ENCODE assay signal across 33 mouse cellular contexts in the genomic region with DNA sequence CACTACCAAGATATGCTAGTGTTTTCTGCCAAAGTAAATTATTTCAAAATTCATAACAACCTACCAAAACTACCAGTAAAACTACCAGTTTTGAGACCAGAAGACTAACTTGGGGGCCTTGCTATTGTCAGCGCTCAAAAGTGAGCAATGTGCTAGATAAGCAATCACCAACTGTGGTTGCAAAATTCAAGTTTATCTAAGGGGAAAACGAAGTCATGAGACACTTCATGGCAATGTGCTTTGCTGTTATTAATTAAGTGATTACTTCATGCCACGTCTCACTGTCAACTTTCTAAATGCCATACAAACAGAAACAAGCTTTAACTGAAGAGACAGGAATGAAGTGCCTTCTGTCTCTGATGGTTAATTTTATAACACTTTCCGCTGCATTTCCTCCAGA. TPM values are rescaled to one million over a fixed set of nuclear protein-coding genes. Genes with fewer than 3 reads are reported as not detected.
A peak's percentile ranks its signal among the peaks of the same experiment; 100 is the strongest.
DNase-seq lines count a peak whose midpoint lies in the region; ATAC-seq and TF ChIP-seq lines count a peak whose summit lies in the region.
"Had no signal": no experiment of that assay in that cellular context is flagged by ENCODE, and none has a peak within 500 bp of the region (broad histone marks: within the 10 kb centered on the region; RNA-seq: fewer than 3 reads in every experiment).

A gene (plus strand): TSS at position 235 of the 400 bp plus-strand sequence.

- 84% methylated on average over 4 of the region's 4 CpGs for WGBS in midbrain, embryonic 11.5 days
- WGBS in midbrain, embryonic 13.5 days: 82% methylated on average over 4 of the region's 4 CpGs

- no peaks in the 10 kb centered on the region for H3K27me3 ChIP-seq in midbrain, embryonic 11.5 days (ENCODE audit: control insufficient read depth, insufficient read depth, low read length)
- no peaks in the 10 kb centered on the region for H3K27me3 ChIP-seq in midbrain, embryonic 13.5 days
- H3K27me3 ChIP-seq: CH12.LX; heart, embryonic 13.5 days; megakaryocyte, embryonic 14.5 days had no signal

- no peak for TF ChIP-seq POLR2A in embryonic fibroblast, embryonic 13.5 days (IDR thresholded peaks at IDR 0.05; ENCODE audit: low read depth, low read length)

- no peak within 1 kb of the TSS for H3K27ac ChIP-seq in midbrain, embryonic 11.5 days (ENCODE audit: low read depth, low read length)
- no peak within 1 kb of the TSS for H3K27ac ChIP-seq in midbrain, embryonic 13.5 days
- peak within 1 kb of the TSS; percentile 39; the same call in 1 of the 2 replicates for H3K27ac ChIP-seq in embryonic fibroblast, embryonic 13.5 days (ENCODE audit: insufficient read depth, low read length)
- H3K27ac ChIP-seq: heart, embryonic 13.5 days; kidney, postnatal 0 days; left cerebral cortex, adult 2 months; stomach, postnatal 0 days had no signal

- ATAC-seq in midbrain, embryonic 11.5 days (ENCODE audit: low FRiP score): no peak
- ATAC-seq in midbrain, embryonic 13.5 days: no peak
- peak; percentile 74 for ATAC-seq in megakaryocyte-erythroid progenitor cell, adult 5-6 weeks (replicated peaks; ENCODE audit: low FRiP score, low TSS enrichment, poor library complexity, severe bottlenecking)
- ATAC-seq: activated CD4-positive, CD25-positive, alpha-beta regulatory T cell, adult 4 months; forebrain, embryonic 16.5 days; midbrain, embryonic 16.5 days had no signal

- H3K4me3 ChIP-seq in midbrain, embryonic 11.5 days (ENCODE audit: low read depth, low read length): no peak within 1 kb of the TSS
- H3K4me3 ChIP-seq in midbrain, embryonic 13.5 days (replicated peaks): no peak within 1 kb of the TSS
- no peak within 1 kb of the TSS for H3K4me3 ChIP-seq in embryonic fibroblast, embryonic 13.5 days (ENCODE audit: insufficient read depth, low read length)
- H3K4me3 ChIP-seq: heart, embryonic 13.5 days; left cerebral cortex, adult 2 months; myocyte had no signal

- H3K9me3 ChIP-seq in midbrain, embryonic 11.5 days (ENCODE audit: control insufficient read depth, low read length): no peaks in the 10 kb centered on the region
- no peaks in the 10 kb centered on the region for H3K9me3 ChIP-seq in midbrain, embryonic 13.5 days
- H3K9me3 ChIP-seq: heart, embryonic 13.5 days; megakaryocyte, embryonic 14.5 days had no signal

- no peak for TF ChIP-seq CTCF in embryonic fibroblast, embryonic 13.5 days (IDR thresholded peaks at IDR 0.05; ENCODE audit: borderline replicate concordance, insufficient read depth, low read length)

- H3K4me2 ChIP-seq in midbrain, embryonic 11.5 days: no peak within 1 kb of the TSS
- no peak within 1 kb of the TSS for H3K4me2 ChIP-seq in midbrain, embryonic 13.5 days (replicated peaks)
- H3K4me2 ChIP-seq: heart, embryonic 13.5 days had no signal

- H3K36me3 ChIP-seq in midbrain, embryonic 11.5 days (ENCODE audit: control insufficient read depth, insufficient read depth, low read length): no peaks in the 10 kb centered on the region
- H3K36me3 ChIP-seq in midbrain, embryonic 13.5 days: no peaks in the 10 kb centered on the region
- H3K36me3 ChIP-seq: heart, embryonic 13.5 days had no signal

- H3K4me1 ChIP-seq in midbrain, embryonic 11.5 days (ENCODE audit: control insufficient read depth, insufficient read depth, low read length): no peaks in the 10 kb centered on the region
- H3K4me1 ChIP-seq in midbrain, embryonic 13.5 days (replicated peaks): no peaks in the 10 kb centered on the region
- peaks cover 12% of the 10 kb centered on the region for H3K4me1 ChIP-seq in embryonic fibroblast, embryonic 13.5 days (ENCODE audit: control insufficient read depth, insufficient read depth, low read length)
- H3K4me1 ChIP-seq: heart, embryonic 13.5 days had no signal

- DNase-seq in heart, adult 18-20 months: peak; percentile 23 to 28
- no peak for DNase-seq in heart, adult 8-10 months (ENCODE audit: low spot score)
- peak; percentile 62 for DNase-seq in midbrain, embryonic 11.5 days (ENCODE audit: low spot score, missing footprints)
- DNase-seq in gastrocnemius, adult 8-10 months (ENCODE audit: low spot score in 2 of 2): no peak
- no peak for DNase-seq in left cerebral cortex, adult 18-20 months (ENCODE audit: low spot score in 2 of 2)
- DNase-seq: adrenal gland, adult 8-10 months; cerebellum, adult 8-10 months; cerebellum, postnatal 36 days; heart, postnatal 14 days; kidney, adult 11 months; layer of hippocampus, adult 9-11 months; right cerebral cortex, postnatal 4 days; thymus, adult 2 months; thymus, postnatal 4 days had no signal

- no peak within 1 kb of the TSS for H3K9ac ChIP-seq in midbrain, embryonic 11.5 days (ENCODE audit: low read length)
- H3K9ac ChIP-seq in midbrain, embryonic 13.5 days (replicated peaks): no peak within 1 kb of the TSS
- H3K9ac ChIP-seq: heart, embryonic 13.5 days had no signal

RNA-seq across cellular contexts. Expression of the gene that starts here (rescaled TPM):
- total RNA-seq in heart, adult 18-20 months (2021): under 1 TPM in 1 of 2 experiments, not detected in 1; 0.15 TPM
- total RNA-seq in heart, adult 8-10 months (2022): under 1 TPM in 3 of 4 experiments, not detected in 1; 0.17 to 0.31 (median 0.22) TPM
- polyA plus RNA-seq in midbrain, embryonic 11.5 days (2014; fragmentation: Nextera tagmentation; extraction: Ambion mirVana): not detected in 2 replicates
- not detected in 2 replicates for polyA plus RNA-seq in midbrain, embryonic 13.5 days (2015; fragmentation: Nextera tagmentation; extraction: Ambion mirVana)
- not detected in 2 replicates for polyA plus RNA-seq in embryonic fibroblast, embryonic 13.5 days (2011; ENCODE audit: insufficient read length, low read depth, missing spikeins)
- 0.20 TPM in 1 of 2 replicates, not detected in the other for total RNA-seq in megakaryocyte-erythroid progenitor cell, adult 5-6 weeks (2014; fragmentation: Nextera tagmentation)
- 0.80 and 0.95 TPM in 2 replicates for total RNA-seq in megakaryocyte-erythroid progenitor cell, adult 5-6 weeks (2017)
- total RNA-seq in gastrocnemius, adult 8-10 months (2022): under 1 TPM in 2 of 4 experiments, not detected in 2; 0.17 to 0.20 TPM
- not detected for total RNA-seq in left cerebral cortex, adult 18-20 months (2021)
- total RNA-seq: CH12.LX; gastrocnemius, postnatal 4 days; left cerebral cortex, adult 2 months; left cerebral cortex, postnatal 36 days had no signal
- polyA plus RNA-seq: activated CD4-positive, CD25-positive, alpha-beta regulatory T cell, adult 4 months; forebrain, embryonic 16.5 days; heart, embryonic 13.5 days; hindbrain, embryonic 11.5 days; kidney, postnatal 0 days; large intestine, adult 2 months; lung, embryonic 16.5 days; midbrain, embryonic 16.5 days; myocyte; neural tube, embryonic 14.5 days; stomach, postnatal 0 days had no signal

Comparison
In these comparisons a context has a peak if more than half of its experiments do, and no peak if none do; other contexts are left out.
1. Peak in DNase-seq in heart, adult 18-20 months; RNA of the gene not detected or under 1 TPM.
2. Peak in DNase-seq in midbrain, embryonic 11.5 days; RNA of the gene not detected or under 1 TPM.
3. Peak in ATAC-seq in megakaryocyte-erythroid progenitor cell, adult 5-6 weeks; RNA of the gene not detected or under 1 TPM.